Mouse (Mus musculus): ENCODE data around the gene Dek. TPM values are rescaled to one million over a fixed set of nuclear protein-coding genes. Genes with fewer than 3 reads are reported as not detected.

Gene Dek
- total and polyA plus RNA-seq, 2 experiments: 14.1 to 27.7 TPM

- Histone ChIP-seq H3K9ac (ENCODE audit: low read depth, low read length) (peak within 1 kb of the TSS; percentile 57), H3K27me3 (ENCODE audit: control insufficient read depth, insufficient read depth, low read length) (no peaks in the 10 kb centered on the region), H3K4me3 (ENCODE audit: insufficient read depth, low read depth, low read length) (peak within 1 kb of the TSS; percentile 61), H3K36me3 (ENCODE audit: control insufficient read depth, insufficient read depth, low read length) (no peaks in the 10 kb centered on the region), H3K4me1 (ENCODE audit: control insufficient read depth, insufficient read depth, low read length) (peaks cover 5% of the 10 kb centered on the region; the same call in 1 of the 2 replicates), H3K79me2 (ENCODE audit: control insufficient read depth, insufficient read depth, low read length) (peaks cover 2% of the 10 kb centered on the region; the same call in 1 of the 2 replicates), H3K27ac (replicated peaks; ENCODE audit: insufficient read depth, low read depth, low read length) (peak within 1 kb of the TSS; percentile 3; the same call in 1 of the 2 replicates)
- peak; percentile 49 for DNase-seq (ENCODE audit: extremely low read depth, low read depth, low spot score)
- WGBS: under 1% methylated on average over 55 of the region's 55 CpGs
- no peak for TF ChIP-seq CTCF (IDR thresholded peaks at IDR 0.05; ENCODE audit: low read depth, low read length)
- no peak for TF ChIP-seq POLR2A (IDR thresholded peaks at IDR 0.05; ENCODE audit: extremely low read depth, insufficient read depth, low read length)
Measured at GRCm38 (mm10) chr13:47122537-47123430, 16.8 kb upstream of the Dek start, which contains the start of gene Rnf144b. Rnf144b (plus strand) TSS chr13:47122656.

GRCm38 (mm10) chr13:47121333-47121889 is 15.4 kb upstream of the Dek start:
- TF ChIP-seq POLR2A (IDR thresholded peaks at IDR 0.05; ENCODE audit: extremely low read depth, insufficient read depth, low read length) (no peak), CTCF (IDR thresholded peaks at IDR 0.05; ENCODE audit: low read depth, low read length) (peak; percentile 56)
- Histone ChIP-seq H3K36me3 (ENCODE audit: control insufficient read depth, insufficient read depth, low read length) (no peaks in the 10 kb centered on the region), H3K79me2 (ENCODE audit: control insufficient read depth, insufficient read depth, low read length) (peaks cover 2% of the 10 kb centered on the region; the same call in 1 of the 2 replicates), H3K27ac (replicated peaks; ENCODE audit: insufficient read depth, low read depth, low read length) (no peak overlapping the region), H3K27me3 (ENCODE audit: control insufficient read depth, insufficient read depth, low read length) (no peaks in the 10 kb centered on the region), H3K9ac (ENCODE audit: low read depth, low read length) (no peak overlapping the region), H3K4me3 (ENCODE audit: insufficient read depth, low read depth, low read length) (no peak overlapping the region), H3K4me1 (ENCODE audit: control insufficient read depth, insufficient read depth, low read length) (peaks cover 5% of the 10 kb centered on the region; the same call in 1 of the 2 replicates)
- WGBS: 62% methylated on average over 12 of the region's 12 CpGs
- DNase-seq (ENCODE audit: extremely low read depth, low read depth, low spot score): no peak

GRCm38 (mm10) chr13:47116000-47116399 is 10.0 kb upstream of the Dek start:
- WGBS: 94% methylated on average over 3 of the region's 3 CpGs
- Histone ChIP-seq H3K9ac (ENCODE audit: low read depth, low read length) (no peak overlapping the region), H3K27ac (replicated peaks; ENCODE audit: insufficient read depth, low read depth, low read length) (no peak overlapping the region), H3K36me3 (ENCODE audit: control insufficient read depth, insufficient read depth, low read length) (no peaks in the 10 kb centered on the region), H3K27me3 (ENCODE audit: control insufficient read depth, insufficient read depth, low read length) (no peaks in the 10 kb centered on the region), H3K4me3 (ENCODE audit: insufficient read depth, low read depth, low read length) (no peak overlapping the region), H3K79me2 (ENCODE audit: control insufficient read depth, insufficient read depth, low read length) (no peaks in the 10 kb centered on the region), H3K4me1 (ENCODE audit: control insufficient read depth, insufficient read depth, low read length) (no peaks in the 10 kb centered on the region)
- TF ChIP-seq CTCF (IDR thresholded peaks at IDR 0.05; ENCODE audit: low read depth, low read length) (no peak), POLR2A (IDR thresholded peaks at IDR 0.05; ENCODE audit: extremely low read depth, insufficient read depth, low read length) (no peak)
- DNase-seq (ENCODE audit: extremely low read depth, low read depth, low spot score): no peak

- no peak overlapping the region for H3K4me3 ChIP-seq (ENCODE audit: insufficient read depth, low read depth, low read length)
- H3K79me2 ChIP-seq (ENCODE audit: control insufficient read depth, insufficient read depth, low read length): no peaks in the 10 kb centered on the region
- 63% methylated on average over 3 of the region's 3 CpGs for WGBS
- H3K27ac ChIP-seq (replicated peaks; ENCODE audit: insufficient read depth, low read depth, low read length): no peak overlapping the region
- no peak for DNase-seq (ENCODE audit: extremely low read depth, low read depth, low spot score)
- TF ChIP-seq POLR2A (IDR thresholded peaks at IDR 0.05; ENCODE audit: extremely low read depth, insufficient read depth, low read length) (no peak), CTCF (IDR thresholded peaks at IDR 0.05; ENCODE audit: low read depth, low read length) (no peak)
- no peaks in the 10 kb centered on the region for H3K27me3 ChIP-seq (ENCODE audit: control insufficient read depth, insufficient read depth, low read length)
- H3K36me3 ChIP-seq (ENCODE audit: control insufficient read depth, insufficient read depth, low read length): no peaks in the 10 kb centered on the region
- no peak overlapping the region for H3K9ac ChIP-seq (ENCODE audit: low read depth, low read length)
- H3K4me1 ChIP-seq (ENCODE audit: control insufficient read depth, insufficient read depth, low read length): no peaks in the 10 kb centered on the region
Measured at GRCm38 (mm10) chr13:47112924-47113323, 6.9 kb upstream of the Dek start.

GRCm38 (mm10) chr13:47112056-47112455 is 6.1 kb upstream of the Dek start:
- Histone ChIP-seq H3K4me1 (ENCODE audit: control insufficient read depth, insufficient read depth, low read length) (no peaks in the 10 kb centered on the region), H3K4me3 (ENCODE audit: insufficient read depth, low read depth, low read length) (no peak overlapping the region), H3K36me3 (ENCODE audit: control insufficient read depth, insufficient read depth, low read length) (no peaks in the 10 kb centered on the region), H3K79me2 (ENCODE audit: control insufficient read depth, insufficient read depth, low read length) (no peaks in the 10 kb centered on the region), H3K27ac (replicated peaks; ENCODE audit: insufficient read depth, low read depth, low read length) (no peak overlapping the region), H3K27me3 (ENCODE audit: control insufficient read depth, insufficient read depth, low read length) (no peaks in the 10 kb centered on the region), H3K9ac (ENCODE audit: low read depth, low read length) (no peak overlapping the region)
- TF ChIP-seq CTCF (IDR thresholded peaks at IDR 0.05; ENCODE audit: low read depth, low read length): no peak
- no peak for TF ChIP-seq POLR2A (IDR thresholded peaks at IDR 0.05; ENCODE audit: extremely low read depth, insufficient read depth, low read length)
- DNase-seq (ENCODE audit: extremely low read depth, low read depth, low spot score): no peak
- whole genome bisulfite sequencing: 83% methylated on average over 3 of the region's 3 CpGs

All from liver, adult 2 months (tissue).